Mouse (Mus musculus) thymus, adult 2 months (tissue): ENCODE results near the gene Glra4.

Source experiments
- CTCF ChIP-seq: fragments of 200-500 bp; IDR thresholded peaks from 2 replicates; pipeline ENCODE4 v1.5.1; 2012; ENCODE audit warnings: mild to moderate bottlenecking, control low read depth, low read length, moderate library complexity, borderline replicate concordance; ENCODE audit not compliant: control insufficient read depth, poor library complexity, insufficient read depth; ENCODE audit errors: extremely low read depth
- POLR2A ChIP-seq: fragments of 200-500 bp; IDR thresholded peaks from 2 replicates; pipeline ENCODE4 v1.6.1; 2012; ENCODE audit warnings: mild to moderate bottlenecking, low read length, control low read depth, moderate library complexity; ENCODE audit not compliant: control insufficient read depth, poor library complexity, insufficient read depth; ENCODE audit errors: extremely low read depth

GRCm38 (mm10) chrX:136761103-136762074 is 18.6 kb downstream of the Glra4 start:
- TF ChIP-seq CTCF = no peak
- no peak for TF ChIP-seq POLR2A
